Mouse (Mus musculus): ENCODE data around the gene Hist1h2ae.
"Not testable (repeated sequence)": the region's sequence is repeated elsewhere in the genome, so short reads cannot be mapped to it uniquely, and the experiment has no call there.

The Hist1h2ae gene

GRCm38 (mm10) chr13:23571022-23571503, at the start of gene Hist1h2ae, which contains the start of gene Hist1h2bg:
Gene Hist1h2ae (minus strand): TSS chr13:23571220.
Gene Hist1h2bg (plus strand): TSS chr13:23571396.
- peak; percentile 89 for DNase-seq (ENCODE audit: low read depth, low spot score)

GRCm38 (mm10) chr13:23620056-23620732, 49.2 kb upstream of the Hist1h2ae start:
- peak; percentile 18 for DNase-seq (ENCODE audit: low read depth, low spot score)

- DNase-seq (ENCODE audit: low read depth, low spot score), result no peak
Observed at GRCm38 (mm10) chr13:23611638-23612037, 40.6 kb upstream of the Hist1h2ae start.

GRCm38 (mm10) chr13:23610393-23610792, 39.4 kb upstream of the Hist1h2ae start:
- DNase-seq (ENCODE audit: low read depth, low spot score), result no peak

- no peak for DNase-seq (ENCODE audit: low read depth, low spot score)
Observed at GRCm38 (mm10) chr13:23609844-23610243, 38.8 kb upstream of the Hist1h2ae start.

- no peak for DNase-seq (ENCODE audit: low read depth, low spot score)
Observed at GRCm38 (mm10) chr13:23609209-23609608, 38.2 kb upstream of the Hist1h2ae start.

- no peak for DNase-seq (ENCODE audit: low read depth, low spot score)
Observed at GRCm38 (mm10) chr13:23605052-23605451, 34.0 kb upstream of the Hist1h2ae start.

- no peak for DNase-seq (ENCODE audit: low read depth, low spot score)
Observed at GRCm38 (mm10) chr13:23604452-23604851, 33.4 kb upstream of the Hist1h2ae start.

- DNase-seq (ENCODE audit: low read depth, low spot score), result no peak
Observed at GRCm38 (mm10) chr13:23603182-23603699, 32.2 kb upstream of the Hist1h2ae start.

GRCm38 (mm10) chr13:23597957-23598356, 26.9 kb upstream of the Hist1h2ae start:
- peak; percentile 90 for DNase-seq (ENCODE audit: low read depth, low spot score)

GRCm38 (mm10) chr13:23595622-23596372, 24.8 kb upstream of the Hist1h2ae start:
- DNase-seq (ENCODE audit: low read depth, low spot score), result no peak

GRCm38 (mm10) chr13:23595185-23595584, 24.2 kb upstream of the Hist1h2ae start:
- no peak for DNase-seq (ENCODE audit: low read depth, low spot score)

- DNase-seq (ENCODE audit: low read depth, low spot score), result no peak
Observed at GRCm38 (mm10) chr13:23593051-23593770, 22.2 kb upstream of the Hist1h2ae start.

- DNase-seq (ENCODE audit: low read depth, low spot score), result no peak
Observed at GRCm38 (mm10) chr13:23592614-23593013, 21.6 kb upstream of the Hist1h2ae start.

- not testable (repeated sequence) for DNase-seq (ENCODE audit: low read depth, low spot score)
Observed at GRCm38 (mm10) chr13:23591886-23592285, 20.9 kb upstream of the Hist1h2ae start.

GRCm38 (mm10) chr13:23591206-23591605, 20.2 kb upstream of the Hist1h2ae start:
- DNase-seq (ENCODE audit: low read depth, low spot score), result no peak

- DNase-seq (ENCODE audit: low read depth, low spot score), result no peak
Observed at GRCm38 (mm10) chr13:23586940-23587225, 15.9 kb upstream of the Hist1h2ae start.

- no peak for DNase-seq (ENCODE audit: low read depth, low spot score)
Observed at GRCm38 (mm10) chr13:23586099-23586939, 15.3 kb upstream of the Hist1h2ae start.

- peak; percentile 88 for DNase-seq (ENCODE audit: low read depth, low spot score)
Observed at GRCm38 (mm10) chr13:23585442-23586098, 14.6 kb upstream of the Hist1h2ae start.

- peak; percentile 84 for DNase-seq (ENCODE audit: low read depth, low spot score)
Observed at GRCm38 (mm10) chr13:23585029-23585441, 14.0 kb upstream of the Hist1h2ae start.

- no peak for DNase-seq (ENCODE audit: low read depth, low spot score)
Observed at GRCm38 (mm10) chr13:23584331-23584730, 13.3 kb upstream of the Hist1h2ae start.

All from CD4-positive, CD25-positive, alpha-beta regulatory T cell, adult 2 months (primary cell).